Mouse (Mus musculus) urinary bladder, adult 18-20 months (tissue): Measurements from ENCODE around the gene Serpina3n.
A peak's percentile ranks its signal among the peaks of the same experiment; 100 is the strongest.
"Not testable (repeated sequence)": the region's sequence is repeated elsewhere in the genome, so short reads cannot be mapped to it uniquely, and the experiment has no call there.

Experiments
- DNase-seq, 2 experiments: peaks; one replicate each; pipeline ENCODE4 v3.0.0; 2022; ENCODE audit warnings: low spot score in 2 of 2, mixed read lengths in 2 of 2

The Serpina3n gene

DNA sequence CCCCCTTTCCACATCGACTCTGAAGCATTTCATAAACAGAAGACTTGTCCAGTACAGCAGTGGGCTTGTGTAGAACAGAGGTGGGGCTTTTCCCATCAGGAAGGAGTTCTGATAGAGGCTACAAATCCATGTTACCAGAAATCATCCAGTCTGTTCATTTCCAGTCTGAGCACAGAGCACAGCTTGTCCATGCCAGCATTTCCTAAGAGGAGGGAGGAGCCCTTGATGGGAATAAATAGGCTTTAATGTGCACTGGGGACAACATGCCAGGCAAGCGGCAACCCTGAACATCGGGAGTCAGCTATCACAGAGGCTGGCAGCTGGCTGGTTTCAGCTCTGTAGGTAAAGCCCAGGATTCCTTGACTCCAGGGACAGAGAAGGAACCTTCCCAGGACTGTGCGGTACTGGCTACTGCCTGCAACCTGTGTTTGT lies at the start of gene Serpina3n:
Serpina3n (plus strand) TSS at position 276 of the 432 bp plus-strand sequence.
- DNase-seq, result peak in 1 of 2 experiments; percentile 9

DNA sequence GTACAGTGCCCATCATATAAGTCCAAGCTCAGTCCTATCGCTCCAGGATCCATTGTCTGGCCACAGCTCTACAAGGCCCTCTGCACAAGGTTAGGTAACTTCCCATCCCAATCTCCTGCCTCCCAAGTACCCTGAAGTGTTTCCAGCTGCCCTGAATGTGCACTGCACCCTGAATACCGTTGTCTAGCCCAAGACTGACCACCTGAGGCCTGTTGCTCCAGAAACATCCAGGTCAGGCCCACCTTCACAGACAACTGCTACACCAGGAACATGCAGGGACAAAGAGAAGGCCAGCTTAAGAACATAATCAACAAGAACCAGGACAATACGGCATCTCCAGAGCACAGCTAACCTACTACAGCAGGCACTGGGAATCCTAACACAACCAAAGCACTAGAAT lies 36.5 kb upstream of the Serpina3n start:
- DNase-seq, result no peak

- not testable (repeated sequence) for DNase-seq
Observed at GRCm38 (mm10) chr12:104377179-104377578, 29.4 kb upstream of the Serpina3n start.

GRCm38 (mm10) chr12:104378351-104378750 lies 28.2 kb upstream of the Serpina3n start:
- not testable (repeated sequence) for DNase-seq

DNA sequence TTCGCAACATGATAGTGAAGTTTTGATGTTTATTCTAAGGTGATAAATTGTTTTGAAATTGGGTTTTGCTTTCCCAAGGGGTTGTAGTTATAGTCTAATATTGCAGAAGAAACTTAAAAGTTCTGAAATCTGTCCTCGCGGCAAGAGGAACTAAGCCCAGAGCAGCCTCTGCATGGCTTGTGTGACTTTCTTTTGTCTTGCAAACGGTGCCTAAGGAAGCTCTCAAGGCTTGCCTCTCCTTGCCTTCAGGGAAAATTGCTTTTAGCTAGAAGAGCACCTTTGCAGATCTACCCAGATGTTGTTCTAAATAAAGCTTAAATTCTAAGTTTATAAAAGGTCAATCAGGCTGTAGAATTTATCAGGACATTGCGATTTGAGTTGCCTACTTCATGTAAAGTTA lies 27.7 kb upstream of the Serpina3n start:
- DNase-seq, result not testable (repeated sequence)

DNA sequence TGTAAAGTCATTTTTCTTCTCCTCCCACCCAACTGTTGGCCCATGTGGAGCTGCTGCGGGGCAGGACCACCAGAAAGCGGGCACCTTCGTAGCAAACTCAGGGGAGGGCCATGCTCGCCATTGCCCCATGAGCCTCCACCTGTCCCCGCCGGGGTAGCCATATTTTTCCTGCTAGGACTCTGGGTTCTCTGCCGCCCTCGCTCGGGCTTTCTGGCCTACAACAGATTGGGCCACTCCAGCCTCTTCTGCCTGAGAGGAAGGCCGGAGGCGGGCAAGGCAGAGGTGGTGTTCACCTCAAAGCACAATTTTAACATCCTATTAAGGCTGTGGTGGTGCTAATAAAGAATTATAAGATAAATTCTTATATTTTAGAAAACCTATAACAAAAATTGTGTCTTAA lies 26.7 kb upstream of the Serpina3n start:
- no peak for DNase-seq

GRCm38 (mm10) chr12:104381071-104381604 lies 25.4 kb upstream of the Serpina3n start:
- not testable (repeated sequence) for DNase-seq

DNA sequence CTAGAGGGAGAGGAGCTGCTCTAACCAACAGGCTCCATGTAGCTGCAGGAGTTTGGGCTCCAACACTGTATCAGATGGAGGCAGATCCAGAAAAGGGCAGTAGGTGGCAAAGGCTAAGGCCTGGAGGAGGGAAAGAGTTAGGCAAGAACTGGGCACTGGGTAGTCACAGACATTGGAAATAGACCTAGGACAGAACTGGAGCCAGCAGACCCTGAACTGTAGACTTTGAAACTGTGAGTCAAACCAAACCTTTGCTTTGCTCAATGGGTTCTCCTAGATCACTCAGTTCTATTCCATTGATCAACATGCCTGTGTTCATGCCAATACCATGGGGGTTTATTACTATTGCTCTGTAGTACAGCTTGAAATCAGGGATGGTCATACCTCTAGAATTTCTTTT lies 20.5 kb upstream of the Serpina3n start:
- not testable (repeated sequence) for DNase-seq

- not testable (repeated sequence) for DNase-seq
Observed at GRCm38 (mm10) chr12:104386878-104387277, 19.7 kb upstream of the Serpina3n start.

GRCm38 (mm10) chr12:104388477-104388876 lies 18.1 kb upstream of the Serpina3n start:
- DNase-seq, result no peak

DNA sequence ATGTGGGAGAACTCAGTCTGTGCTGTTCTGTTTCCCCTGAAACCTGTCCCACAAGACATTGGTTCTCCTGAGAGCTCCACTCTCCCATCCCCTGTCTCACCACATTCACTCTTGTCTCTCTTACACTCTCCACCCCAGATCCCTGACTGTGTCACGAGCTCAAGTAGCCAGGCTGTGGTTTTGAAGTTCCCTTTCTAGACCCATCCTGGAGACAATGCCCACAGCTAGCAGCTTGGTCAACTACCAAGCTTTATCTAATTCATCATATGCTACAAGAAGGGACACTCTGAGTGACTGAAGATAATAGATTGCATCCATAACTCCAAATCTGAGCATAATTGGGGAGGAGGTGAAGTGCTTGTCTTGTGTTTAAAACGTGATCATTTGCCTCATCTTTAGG lies 15.5 kb upstream of the Serpina3n start:
- not testable (repeated sequence) for DNase-seq

DNA sequence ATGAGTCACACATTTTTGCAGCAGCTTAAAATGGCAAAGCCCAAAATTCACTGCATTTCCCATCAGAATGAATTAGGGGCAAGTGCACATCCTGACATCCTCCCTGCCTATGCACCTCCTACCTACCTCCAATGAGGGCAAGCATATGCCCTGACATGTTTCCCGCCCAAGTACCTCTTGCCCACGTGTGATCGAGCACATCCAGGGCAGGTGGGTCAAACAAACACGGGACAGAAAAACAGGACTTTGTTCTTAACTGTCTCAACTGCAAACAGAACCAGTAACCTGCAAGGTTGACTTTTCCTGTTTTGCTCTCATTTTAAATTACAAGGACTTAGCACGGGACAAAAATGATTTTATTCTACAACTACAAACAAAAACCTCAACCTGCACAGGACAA lies 2.6 kb upstream of the Serpina3n start:
- no peak for DNase-seq

DNA sequence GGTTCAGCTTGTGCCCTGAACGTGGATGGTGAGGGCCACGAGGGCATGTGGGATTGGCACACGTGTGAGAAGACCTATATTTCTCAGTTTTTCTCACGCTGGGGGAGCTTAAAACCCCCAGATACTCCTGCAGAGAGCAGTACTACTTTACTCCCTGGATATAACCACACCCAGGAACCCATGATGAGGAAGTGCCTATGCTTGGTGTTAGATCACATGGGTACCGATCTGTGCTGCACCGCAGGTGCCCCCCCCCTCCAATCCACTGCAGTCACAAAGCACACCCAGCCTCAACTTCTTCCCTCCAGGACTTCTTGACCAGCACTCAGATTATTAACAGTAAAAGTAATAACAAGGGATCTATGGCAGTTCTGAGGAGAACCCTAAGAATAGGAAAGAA lies 6.0 kb downstream of the Serpina3n start:
- no peak for DNase-seq

GRCm38 (mm10) chr12:104414576-104414975 lies 8.0 kb downstream of the Serpina3n start:
- no peak for DNase-seq

GRCm38 (mm10) chr12:104415625-104416315 lies 9.2 kb downstream of the Serpina3n start:
- peak; percentile 33 to 57 for DNase-seq

GRCm38 (mm10) chr12:104418340-104419135 lies 12.0 kb downstream of the Serpina3n start:
- peak; percentile 48 to 79 for DNase-seq

DNA sequence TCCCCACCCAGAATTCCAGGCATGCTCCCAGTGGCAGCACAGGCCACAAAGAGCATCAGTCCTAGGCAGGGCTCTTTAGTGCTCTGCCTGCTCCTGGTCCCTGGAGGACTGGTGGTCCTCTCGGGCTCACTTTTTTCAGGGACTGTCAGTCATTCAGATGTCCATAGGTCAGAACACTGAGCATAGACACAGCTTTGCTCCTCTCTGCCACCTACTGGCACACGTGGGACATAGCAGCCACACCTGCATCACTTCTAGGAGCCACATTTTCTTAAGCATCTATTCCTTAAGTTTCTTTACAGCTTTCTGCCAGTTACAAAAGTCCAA lies 12.6 kb downstream of the Serpina3n start:
- no peak for DNase-seq

DNA sequence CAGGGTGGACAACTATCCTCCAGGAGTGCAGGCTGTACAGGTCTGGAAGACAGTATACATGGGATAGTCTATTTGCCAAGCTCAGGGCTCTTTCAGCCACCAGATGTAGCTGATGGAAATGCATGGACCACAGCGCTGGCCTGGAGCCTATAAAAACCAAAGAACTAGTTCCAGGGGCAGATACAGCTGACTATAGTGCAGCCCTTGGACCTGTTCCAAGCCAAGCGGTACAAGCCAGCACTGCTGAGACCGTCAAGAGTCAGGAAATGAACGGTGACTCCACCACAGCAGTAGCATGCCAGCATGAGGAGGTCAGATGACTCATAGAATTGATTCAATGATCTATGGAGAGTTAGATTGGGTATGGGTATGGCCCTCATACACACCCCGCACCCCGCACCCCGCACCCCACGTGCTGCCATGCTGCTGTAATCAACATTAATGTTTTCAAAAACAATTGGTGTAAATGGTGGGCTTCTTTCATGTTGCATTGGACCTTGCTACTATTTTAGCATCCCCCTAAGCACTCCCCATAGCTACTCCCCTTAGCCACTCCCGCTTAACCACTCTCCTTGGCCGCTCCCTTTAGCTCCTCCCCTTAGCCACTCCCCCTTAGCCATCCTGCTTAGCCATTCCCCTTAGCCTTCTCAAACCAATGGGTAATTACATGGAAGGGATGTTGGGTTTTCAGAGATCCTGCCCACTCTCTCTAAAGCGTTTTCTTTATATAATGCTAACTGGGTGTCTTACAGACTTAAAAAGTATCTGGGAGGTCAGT lies 16.3 kb downstream of the Serpina3n start:
- no peak for DNase-seq

DNA sequence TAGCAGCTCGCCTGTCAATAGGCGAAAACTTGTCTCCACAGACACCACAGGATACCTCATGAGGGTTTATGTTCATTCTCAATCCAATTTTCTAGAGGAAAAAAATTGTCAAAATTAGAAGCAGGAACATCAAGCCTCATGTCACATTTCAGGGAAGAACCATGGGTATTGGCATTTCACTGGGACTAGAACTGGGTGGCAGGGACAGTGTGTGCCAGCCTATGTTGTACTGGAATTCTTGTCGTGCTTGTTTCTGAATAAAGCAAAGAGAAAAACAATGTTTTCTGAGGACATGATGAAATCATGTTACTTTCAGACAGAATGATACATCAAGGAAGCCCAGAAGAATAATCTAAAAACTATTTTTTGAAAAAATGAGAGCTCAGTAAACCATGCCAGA lies 19.1 kb downstream of the Serpina3n start:
- no peak for DNase-seq

- DNase-seq, result no peak
Observed at GRCm38 (mm10) chr12:104426915-104427314, 20.4 kb downstream of the Serpina3n start.

- no peak for DNase-seq
Observed at GRCm38 (mm10) chr12:104431359-104431758, 24.8 kb downstream of the Serpina3n start.

GRCm38 (mm10) chr12:104433214-104433613 lies 26.7 kb downstream of the Serpina3n start:
- no peak for DNase-seq
